Mouse (Mus musculus): ENCODE measurements around the gene Pip4k2c. TPM values are rescaled to one million over a fixed set of nuclear protein-coding genes. Genes with fewer than 3 reads are reported as not detected.
A peak's percentile ranks its signal among the peaks of the same experiment; 100 is the strongest.

Pip4k2c gene
- total and polyA plus RNA-seq, 2 experiments from 2014 or later = 15.1 to 18.3 TPM

GRCm38 (mm10) chr10:127198492-127198891, 12.9 kb downstream of the Pip4k2c start:
- no peak for TF ChIP-seq CTCF (IDR thresholded peaks at IDR 0.05)
- whole genome bisulfite sequencing = 67% methylated on average over 2 of the region's 2 CpGs
- no peak for ATAC-seq (ENCODE audit: low FRiP score)
- Histone ChIP-seq H3K9ac (replicated peaks; ENCODE audit: low read length, poor library complexity, severe bottlenecking) (no peak overlapping the region), H3K27me3 (ENCODE audit: insufficient read depth, low read length) (no peaks in the 10 kb centered on the region), H3K9me3 (ENCODE audit: low read length) (no peaks in the 10 kb centered on the region), H3K4me3 (ENCODE audit: low read depth, low read length) (no peak overlapping the region), H3K4me1 (ENCODE audit: insufficient read depth, low read length) (peaks cover 6% of the 10 kb centered on the region; the same call in 1 of the 2 replicates), H3K36me3 (ENCODE audit: insufficient read depth, low read length) (peaks cover 29% of the 10 kb centered on the region), H3K27ac (ENCODE audit: low read depth, low read length) (0 out of 2 replicates have a peak overlapping the region, but pooled peaks have one; percentile 26), H3K4me2 (ENCODE audit: low read depth, low read length, poor library complexity, severe bottlenecking) (no peak overlapping the region)
- no peak for DNase-seq (ENCODE audit: low spot score)

DNA sequence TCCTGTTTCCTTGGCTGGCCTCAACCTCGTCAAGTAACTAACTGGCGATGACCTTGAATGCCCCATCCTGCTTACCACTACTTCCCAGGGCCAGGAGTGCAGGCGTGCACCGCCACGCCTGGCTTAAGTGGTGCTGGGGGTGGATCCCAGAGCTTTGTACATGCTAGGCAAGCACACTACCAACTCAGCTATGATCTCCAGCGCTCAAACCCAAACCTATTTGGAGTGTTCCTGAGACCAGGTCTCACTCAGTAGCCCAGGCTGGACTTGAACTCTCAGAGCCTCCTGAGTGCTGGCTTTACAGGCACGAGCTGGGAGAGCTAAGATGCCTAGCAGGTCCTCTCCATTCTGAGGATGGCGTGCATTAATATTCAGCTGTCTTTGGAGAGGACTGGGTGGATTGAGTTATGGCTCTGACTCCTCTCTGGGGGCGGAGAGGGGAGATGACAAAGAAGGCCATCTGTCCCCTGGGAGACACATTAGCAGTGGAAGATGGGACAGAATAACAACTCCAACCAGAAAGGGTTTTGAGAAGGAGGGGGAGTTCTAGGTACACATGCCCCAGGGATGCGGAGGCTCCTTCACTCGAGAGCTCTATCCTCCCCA, 13.8 kb downstream of the Pip4k2c start:
- Histone ChIP-seq H3K27me3 (ENCODE audit: insufficient read depth, low read length) (no peaks in the 10 kb centered on the region), H3K36me3 (ENCODE audit: insufficient read depth, low read length) (peaks cover 34% of the 10 kb centered on the region), H3K4me3 (ENCODE audit: low read depth, low read length) (no peak overlapping the region), H3K4me2 (ENCODE audit: low read depth, low read length, poor library complexity, severe bottlenecking) (no peak overlapping the region), H3K27ac (ENCODE audit: low read depth, low read length) (0 out of 2 replicates have a peak overlapping the region, but pooled peaks have one; percentile 12), H3K4me1 (ENCODE audit: insufficient read depth, low read length) (peaks cover 6% of the 10 kb centered on the region; the same call in 1 of the 2 replicates), H3K9me3 (ENCODE audit: low read length) (no peaks in the 10 kb centered on the region), H3K9ac (replicated peaks; ENCODE audit: low read length, poor library complexity, severe bottlenecking) (no peak overlapping the region)
- no peak for TF ChIP-seq CTCF (IDR thresholded peaks at IDR 0.05)
- WGBS = 90% methylated on average over 11 of the region's 11 CpGs
- DNase-seq (ENCODE audit: low spot score) (no peak), ATAC-seq (ENCODE audit: low FRiP score) (no peak)

GRCm38 (mm10) chr10:127197104-127197503, 14.3 kb downstream of the Pip4k2c start:
- H3K4me3 ChIP-seq (ENCODE audit: low read depth, low read length) = no peak overlapping the region
- DNase-seq (ENCODE audit: low spot score) (no peak), ATAC-seq (ENCODE audit: low FRiP score) (no peak)
- H3K4me1 ChIP-seq (ENCODE audit: insufficient read depth, low read length) = peaks cover 6% of the 10 kb centered on the region; the same call in 1 of the 2 replicates
- no peak for TF ChIP-seq CTCF (IDR thresholded peaks at IDR 0.05)
- WGBS = 91% methylated on average over 8 of the region's 8 CpGs
- H3K27ac ChIP-seq (ENCODE audit: low read depth, low read length) = 0 out of 2 replicates have a peak overlapping the region, but pooled peaks have one; percentile 12
- H3K4me2 ChIP-seq (ENCODE audit: low read depth, low read length, poor library complexity, severe bottlenecking) = no peak overlapping the region
- peaks cover 36% of the 10 kb centered on the region for H3K36me3 ChIP-seq (ENCODE audit: insufficient read depth, low read length)
- H3K9ac ChIP-seq (replicated peaks; ENCODE audit: low read length, poor library complexity, severe bottlenecking) = no peak overlapping the region
- H3K9me3 ChIP-seq (ENCODE audit: low read length) = no peaks in the 10 kb centered on the region
- H3K27me3 ChIP-seq (ENCODE audit: insufficient read depth, low read length) = no peaks in the 10 kb centered on the region

- ATAC-seq (ENCODE audit: low FRiP score) = peak; percentile 59
- H3K4me3 ChIP-seq (ENCODE audit: low read depth, low read length) = peak overlapping the region; percentile 91
- WGBS = 5% methylated on average over 5 of the region's 5 CpGs
- peak overlapping the region; percentile 100; the same call in 1 of the 2 replicates for H3K9ac ChIP-seq (replicated peaks; ENCODE audit: low read length, poor library complexity, severe bottlenecking)
- no peaks in the 10 kb centered on the region for H3K9me3 ChIP-seq (ENCODE audit: low read length)
- TF ChIP-seq CTCF (IDR thresholded peaks at IDR 0.05) = no peak
- peak overlapping the region; percentile 73 for H3K4me2 ChIP-seq (ENCODE audit: low read depth, low read length, poor library complexity, severe bottlenecking)
- H3K27ac ChIP-seq (ENCODE audit: low read depth, low read length) = peak overlapping the region; percentile 92
- H3K27me3 ChIP-seq (ENCODE audit: insufficient read depth, low read length) = no peaks in the 10 kb centered on the region
- H3K36me3 ChIP-seq (ENCODE audit: insufficient read depth, low read length) = peaks cover 36% of the 10 kb centered on the region
- peaks cover 6% of the 10 kb centered on the region; the same call in 1 of the 2 replicates for H3K4me1 ChIP-seq (ENCODE audit: insufficient read depth, low read length)
- peak; percentile 65 for DNase-seq (ENCODE audit: low spot score)
These were observed 15.0 kb downstream of the Pip4k2c start for GRCm38 (mm10) chr10:127196392-127196791.

- ATAC-seq (ENCODE audit: low FRiP score) = peak; percentile 62
- Histone ChIP-seq H3K9me3 (ENCODE audit: low read length) (no peaks in the 10 kb centered on the region), H3K4me1 (ENCODE audit: insufficient read depth, low read length) (peaks cover 6% of the 10 kb centered on the region; the same call in 1 of the 2 replicates), H3K9ac (replicated peaks; ENCODE audit: low read length, poor library complexity, severe bottlenecking) (peak within 1 kb of the TSS; percentile 100), H3K4me3 (ENCODE audit: low read depth, low read length) (peak within 1 kb of the TSS; percentile 91), H3K4me2 (ENCODE audit: low read depth, low read length, poor library complexity, severe bottlenecking) (peak within 1 kb of the TSS; percentile 73), H3K36me3 (ENCODE audit: insufficient read depth, low read length) (peaks cover 44% of the 10 kb centered on the region), H3K27ac (ENCODE audit: low read depth, low read length) (peak within 1 kb of the TSS; percentile 92), H3K27me3 (ENCODE audit: insufficient read depth, low read length) (no peaks in the 10 kb centered on the region)
- 2% methylated on average over 34 of the region's 47 CpGs for WGBS
- peak; percentile 53 for DNase-seq (ENCODE audit: low spot score)
- TF ChIP-seq CTCF (IDR thresholded peaks at IDR 0.05) = no peak
These were observed 15.9 kb downstream of the Pip4k2c start, which contains the start of gene Dtx3 for GRCm38 (mm10) chr10:127195328-127196129. Dtx3 (minus strand) TSS chr10:127195728.
